Mouse (Mus musculus) midbrain, embryonic 11.5 days (tissue): ENCODE results near the gene Man1c1. TPM values are rescaled to one million over a fixed set of nuclear protein-coding genes. Genes with fewer than 3 reads are reported as not detected.
A peak's percentile ranks its signal among the peaks of the same experiment; 100 is the strongest.

Experiments
- ATAC-seq: fragments of 200-750 bp; cut with Nextera tagmentation; 2 replicates; pipeline ENCODE4 v1.8.0; 2017; ENCODE audit warnings: moderate TSS enrichment, moderate library complexity; ENCODE audit not compliant: low FRiP score
- DNase-seq: peaks from one replicate; pipeline ENCODE4 v3.0.0; 2015; ENCODE audit warnings: low spot score; ENCODE audit errors: missing footprints
- H3K27ac ChIP-seq: fragments of 300-500 bp; sonication (generic); 2 replicates; pipeline ENCODE4 v1.5.1; 2014; ENCODE audit warnings: low read depth, low read length
- H3K27me3 ChIP-seq: fragments of 300-500 bp; sonication (generic); 2 replicates; pipeline ENCODE4 v1.6.1; 2014; ENCODE audit warnings: mild to moderate bottlenecking, low read length, moderate library complexity, mixed read lengths; ENCODE audit not compliant: control insufficient read depth, insufficient read depth
- H3K36me3 ChIP-seq: fragments of 300-500 bp; sonication (generic); 2 replicates; pipeline ENCODE4 v1.6.1; 2014; ENCODE audit warnings: mild to moderate bottlenecking, low read length, moderate library complexity, mixed read lengths; ENCODE audit not compliant: control insufficient read depth, insufficient read depth
- H3K4me1 ChIP-seq: fragments of 300-500 bp; sonication (generic); 2 replicates; pipeline ENCODE4 v1.6.1; 2014; ENCODE audit warnings: low read length; ENCODE audit not compliant: control insufficient read depth, insufficient read depth
- H3K4me2 ChIP-seq: fragments of 300-500 bp; sonication (generic); 2 replicates; pipeline ENCODE4 v1.6.1; 2014; ENCODE audit warnings: mild to moderate bottlenecking, moderate library complexity
- H3K4me3 ChIP-seq: fragments of 300-500 bp; sonication (generic); 2 replicates; pipeline ENCODE4 v1.5.1; 2014; ENCODE audit warnings: low read depth, low read length
- H3K9ac ChIP-seq: fragments of 300-500 bp; sonication (generic); 2 replicates; pipeline ENCODE4 v1.6.1; 2014; ENCODE audit warnings: low read length
- H3K9me3 ChIP-seq: fragments of 300-500 bp; sonication (generic); 2 replicates; pipeline ENCODE4 v1.6.1; 2016; ENCODE audit warnings: low read length; ENCODE audit not compliant: control insufficient read depth
- WGBS: fragments of 180-500 bp; shearing (Covaris S2); extraction: QIAGEN DNeasy Blood & Tissue Kit; methylation state at CpG from one replicate; pipeline ENCODE4 v1.1.7; 2014; 5-methylcytosine and 5-hydroxymethylcytosine counted together
- polyA plus RNA-seq: library from polyadenylated mRNA; unstranded; fragments of >200 nt; fragmentation: Nextera tagmentation; extraction: Ambion mirVana; gene quantifications from 2 replicates; pipeline ENCODE4 v1.2.1, GENCODE M21; 2014

The Man1c1 gene
- polyA plus RNA-seq, 1 experiment from 2014 or later = 3.2 TPM

DNA sequence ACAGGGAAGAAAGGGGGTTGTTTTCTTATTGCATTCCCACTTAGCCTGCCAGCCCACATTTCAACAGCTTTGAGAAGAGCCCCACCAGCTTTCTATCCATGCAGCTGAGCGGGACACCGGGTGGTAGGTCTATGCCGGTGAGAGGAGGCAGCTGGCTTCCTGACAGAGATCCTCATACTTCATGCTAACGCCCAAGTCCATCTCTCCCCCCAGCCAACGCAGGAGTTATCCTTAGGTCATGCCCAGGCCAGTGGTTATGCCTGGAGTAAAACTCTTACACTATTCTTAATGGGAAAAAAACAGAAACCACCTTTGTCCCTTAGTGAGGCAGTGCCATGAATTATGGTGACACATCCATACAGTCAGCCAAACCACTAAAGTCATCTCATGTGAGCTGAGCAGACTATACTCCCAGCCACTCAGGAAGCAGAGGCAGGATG lies 66.0 kb downstream of the Man1c1 start:
- no peaks in the 10 kb centered on the region for H3K36me3 ChIP-seq
- no peak for DNase-seq
- H3K4me1 ChIP-seq = peaks cover 3% of the 10 kb centered on the region; the same call in 1 of the 2 replicates
- no peak overlapping the region for H3K27ac ChIP-seq
- no peak overlapping the region for H3K4me2 ChIP-seq
- H3K9me3 ChIP-seq = no peaks in the 10 kb centered on the region
- 82% methylated on average over 5 of the region's 5 CpGs for WGBS
- H3K9ac ChIP-seq = no peak overlapping the region
- H3K4me3 ChIP-seq = no peak overlapping the region
- ATAC-seq = no peak
- H3K27me3 ChIP-seq = no peaks in the 10 kb centered on the region

DNA sequence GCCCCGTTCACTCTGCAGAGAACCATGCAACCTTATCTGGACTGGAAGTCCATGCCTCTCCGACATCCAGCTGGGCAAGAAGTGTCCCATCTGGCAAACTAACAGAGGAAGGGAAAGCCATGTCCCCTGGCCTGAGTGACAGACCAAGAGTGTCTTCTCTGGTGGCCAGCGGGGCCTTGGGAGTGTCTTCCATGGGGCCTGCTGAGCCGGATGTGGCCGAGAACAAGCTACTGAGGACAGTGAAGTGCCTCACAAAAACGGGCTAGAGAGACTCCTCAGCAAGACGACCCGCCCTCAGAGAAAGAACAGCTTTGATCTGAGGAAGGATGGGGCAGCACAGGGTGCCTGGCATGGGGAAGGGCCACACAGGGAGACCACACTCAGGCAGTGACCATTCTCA lies 67.7 kb downstream of the Man1c1 start:
- H3K36me3 ChIP-seq = no peaks in the 10 kb centered on the region
- 71% methylated on average over 8 of the region's 8 CpGs for WGBS
- ATAC-seq (no peak), DNase-seq (no peak)
- no peaks in the 10 kb centered on the region for H3K9me3 ChIP-seq
- H3K27ac ChIP-seq = no peak overlapping the region
- no peaks in the 10 kb centered on the region for H3K27me3 ChIP-seq
- H3K9ac ChIP-seq = no peak overlapping the region
- H3K4me1 ChIP-seq = peaks cover 18% of the 10 kb centered on the region
- H3K4me2 ChIP-seq = no peak overlapping the region
- H3K4me3 ChIP-seq = no peak overlapping the region

DNA sequence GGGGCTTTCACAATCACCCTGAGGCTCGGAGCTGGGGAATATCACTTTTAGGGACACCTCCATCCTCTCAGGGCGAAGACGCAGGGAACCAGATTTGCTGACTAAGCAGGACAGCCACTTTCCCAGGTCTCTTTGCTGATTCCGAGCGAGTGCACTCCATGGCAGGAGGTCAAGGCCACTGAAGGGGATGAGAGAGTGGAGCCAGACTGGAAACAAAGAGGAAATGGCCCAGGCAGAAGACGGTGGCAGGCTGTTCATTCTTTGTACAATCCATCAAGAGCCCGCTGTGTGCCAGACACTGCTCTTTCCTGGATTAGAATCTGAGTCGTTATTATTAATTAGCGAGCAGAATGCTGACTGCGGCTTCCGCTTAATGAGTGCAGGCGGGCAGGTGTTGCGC lies 70.1 kb downstream of the Man1c1 start:
- no peaks in the 10 kb centered on the region for H3K36me3 ChIP-seq
- H3K9me3 ChIP-seq = no peaks in the 10 kb centered on the region
- no peak overlapping the region for H3K4me2 ChIP-seq
- ATAC-seq = no peak
- DNase-seq = no peak
- WGBS = 78% methylated on average over 13 of the region's 13 CpGs
- no peak overlapping the region for H3K4me3 ChIP-seq
- H3K27ac ChIP-seq = no peak overlapping the region
- H3K4me1 ChIP-seq = peaks cover 23% of the 10 kb centered on the region
- H3K27me3 ChIP-seq = no peaks in the 10 kb centered on the region
- H3K9ac ChIP-seq = no peak overlapping the region

DNA sequence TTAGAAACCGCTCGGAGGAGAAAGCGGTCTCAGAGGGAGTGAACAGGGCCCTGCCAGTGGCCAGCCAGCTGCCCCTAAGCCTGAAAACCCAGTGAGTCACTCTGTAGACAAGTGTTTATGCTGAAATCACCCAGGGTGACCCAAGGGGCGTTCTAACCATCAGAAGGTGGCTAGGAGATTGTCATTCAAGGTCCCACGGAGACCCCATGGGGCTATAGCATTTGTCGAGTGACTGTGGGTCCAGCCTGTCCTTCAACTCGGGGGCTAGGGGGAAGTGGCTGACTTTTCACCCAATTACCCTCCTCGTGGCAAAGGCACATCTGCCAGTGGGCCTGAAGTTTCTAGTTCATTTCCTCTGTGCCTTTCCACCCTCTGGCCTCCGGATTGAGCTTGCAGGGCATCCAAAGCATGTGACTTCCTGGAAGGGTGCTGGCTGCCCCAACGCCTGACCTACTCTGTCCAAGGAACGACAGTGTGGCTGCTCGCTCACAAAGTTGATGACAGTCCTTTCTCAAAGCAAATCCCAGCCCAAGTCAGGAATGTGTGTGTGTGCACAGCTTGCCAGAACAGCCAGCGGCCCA lies 71.9 kb downstream of the Man1c1 start:
- Histone ChIP-seq H3K4me1 (peaks cover 23% of the 10 kb centered on the region), H3K4me3 (no peak overlapping the region), H3K9me3 (no peaks in the 10 kb centered on the region), H3K9ac (peak overlapping the region; percentile 38; the same call in 1 of the 2 replicates), H3K4me2 (no peak overlapping the region), H3K36me3 (no peaks in the 10 kb centered on the region), H3K27me3 (no peaks in the 10 kb centered on the region), H3K27ac (peak overlapping the region; percentile 52)
- ATAC-seq (peak; percentile 55), DNase-seq (peak; percentile 87)
- 26% methylated on average over 13 of the region's 13 CpGs for WGBS

DNA sequence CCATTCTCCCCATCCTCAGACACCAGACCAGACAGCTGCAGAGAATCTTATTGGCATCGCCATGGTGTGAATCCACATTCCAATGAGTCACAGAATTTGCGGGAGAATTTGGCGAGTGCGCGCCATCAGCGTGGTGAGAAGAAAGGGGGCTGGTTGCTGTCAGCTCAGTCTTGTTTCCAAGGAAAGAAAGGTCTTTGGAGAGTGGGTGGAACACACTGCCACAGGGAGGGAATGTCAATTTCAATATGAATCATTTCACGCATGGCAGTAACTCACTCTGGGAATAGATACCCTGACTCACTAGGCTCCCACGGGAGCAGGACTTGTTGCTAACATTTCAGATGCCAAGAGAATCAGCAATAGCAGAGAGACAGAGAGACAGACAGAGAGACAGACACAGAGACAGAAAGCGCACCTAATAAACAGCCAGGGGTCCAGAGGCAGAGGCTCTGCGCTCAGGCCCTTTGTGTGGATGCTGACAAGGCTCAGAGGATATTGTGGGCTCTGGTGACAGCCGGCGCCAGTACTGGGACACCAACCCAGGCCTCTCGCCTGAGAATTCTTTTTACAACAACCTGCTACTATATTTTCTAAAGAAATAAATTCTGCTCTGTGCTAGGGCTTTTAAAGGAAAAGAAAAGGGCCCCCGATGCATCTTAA lies 72.5 kb downstream of the Man1c1 start:
- H3K4me3 ChIP-seq = no peak overlapping the region
- 35% methylated on average over 14 of the region's 14 CpGs for WGBS

DNA sequence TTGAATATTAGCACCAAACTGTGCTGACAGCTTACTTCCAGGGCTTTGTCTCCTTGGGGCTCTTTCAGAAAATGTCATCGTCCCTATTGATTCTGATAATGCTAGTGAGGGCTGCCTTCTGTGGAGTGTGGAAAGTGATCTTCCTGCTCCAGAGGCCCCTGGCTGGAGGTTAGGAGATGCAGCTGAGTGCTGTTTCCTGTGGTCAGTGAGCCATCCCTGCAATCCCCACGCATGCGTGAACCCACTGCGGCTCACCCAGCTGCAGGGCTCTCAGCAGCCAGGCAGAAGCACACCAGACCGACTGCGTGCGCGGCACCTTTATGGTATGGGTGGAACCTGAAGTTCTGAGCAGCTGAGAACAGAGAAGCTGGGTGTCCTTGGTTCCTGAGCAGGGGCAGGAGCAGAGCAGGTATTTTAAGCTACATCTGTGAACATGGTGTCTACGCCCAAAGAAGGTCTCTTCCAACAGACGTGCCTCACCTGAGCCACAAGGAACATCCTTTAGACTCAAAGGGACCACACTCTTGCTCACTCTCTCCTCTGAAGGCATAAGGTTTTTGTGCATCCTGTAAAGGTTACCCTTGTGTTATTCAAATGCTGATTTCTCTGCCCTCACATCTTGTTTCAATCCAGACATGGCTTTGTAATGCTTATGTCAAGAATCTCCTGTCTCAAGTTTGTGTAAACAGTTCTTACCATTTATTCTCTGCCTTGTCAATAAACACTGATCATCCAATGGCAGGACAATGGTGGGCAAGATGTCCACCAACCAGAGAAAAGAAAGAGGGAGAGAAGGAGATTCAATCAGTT lies 75.3 kb downstream of the Man1c1 start:
- Histone ChIP-seq H3K27ac (no peak overlapping the region), H3K9me3 (no peaks in the 10 kb centered on the region), H3K36me3 (no peaks in the 10 kb centered on the region), H3K9ac (no peak overlapping the region), H3K4me3 (no peak overlapping the region), H3K27me3 (no peaks in the 10 kb centered on the region), H3K4me1 (peaks cover 26% of the 10 kb centered on the region), H3K4me2 (no peak overlapping the region)
- no peak for ATAC-seq
- DNase-seq = no peak
- 82% methylated on average over 10 of the region's 10 CpGs for WGBS

More for the DNA sequence above, 72.5 kb downstream of the Man1c1 start:
- ATAC-seq (peak; percentile 79), DNase-seq (peak; percentile 94)
- peak overlapping the region; percentile 38 for H3K9ac ChIP-seq
- H3K4me1 ChIP-seq = peaks cover 23% of the 10 kb centered on the region
- H3K4me2 ChIP-seq = no peak overlapping the region
- no peaks in the 10 kb centered on the region for H3K9me3 ChIP-seq
- no peaks in the 10 kb centered on the region for H3K36me3 ChIP-seq
- H3K27me3 ChIP-seq = no peaks in the 10 kb centered on the region
- peak overlapping the region; percentile 52 for H3K27ac ChIP-seq

DNA sequence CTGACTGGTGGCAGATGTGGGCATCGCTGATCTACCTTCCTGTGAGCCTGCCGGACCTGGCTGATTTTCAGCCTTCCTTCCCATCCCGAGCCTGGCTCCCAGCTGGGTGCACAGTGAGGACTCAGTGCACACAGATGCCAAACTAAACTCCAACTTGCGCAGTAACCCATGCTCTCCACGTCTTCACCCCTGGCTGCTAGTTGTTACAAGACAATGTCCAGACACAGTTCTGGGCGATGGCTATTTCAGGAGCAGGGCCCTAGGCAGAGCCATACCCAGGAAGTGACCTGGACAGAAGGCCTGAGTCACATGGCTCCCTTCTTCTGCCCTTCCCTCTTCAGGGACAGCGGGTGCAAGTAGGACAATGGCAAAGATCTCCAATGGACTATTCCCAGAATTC lies 76.0 kb downstream of the Man1c1 start:
- H3K36me3 ChIP-seq = no peaks in the 10 kb centered on the region
- no peak overlapping the region for H3K27ac ChIP-seq
- H3K27me3 ChIP-seq = no peaks in the 10 kb centered on the region
- no peaks in the 10 kb centered on the region for H3K9me3 ChIP-seq
- H3K4me2 ChIP-seq = no peak overlapping the region
- ATAC-seq (no peak), DNase-seq (no peak)
- H3K4me1 ChIP-seq = peaks cover 23% of the 10 kb centered on the region
- no peak overlapping the region for H3K4me3 ChIP-seq
- whole genome bisulfite sequencing = 83% methylated on average over 7 of the region's 7 CpGs
- no peak overlapping the region for H3K9ac ChIP-seq

DNA sequence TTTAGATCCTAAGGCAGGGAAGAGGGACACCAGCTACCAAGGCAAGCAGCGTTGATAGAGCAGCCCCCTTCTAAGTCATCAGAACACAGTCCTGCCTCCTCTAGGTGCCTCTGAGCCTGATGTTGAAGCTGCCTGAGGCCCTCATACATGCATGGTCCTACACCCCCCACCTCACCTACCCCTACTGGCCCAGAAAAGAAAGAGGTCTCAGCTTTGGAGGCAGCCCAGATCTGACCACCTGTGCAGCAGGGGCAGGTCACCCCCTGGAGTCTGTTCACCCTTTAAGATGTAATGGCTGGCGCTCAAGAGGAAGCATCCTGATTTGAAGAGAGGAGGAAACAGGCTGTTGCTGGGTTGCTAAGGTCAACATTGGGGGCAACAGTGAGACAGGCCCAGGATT lies 77.2 kb downstream of the Man1c1 start:
- Histone ChIP-seq H3K27me3 (no peaks in the 10 kb centered on the region), H3K4me1 (peaks cover 12% of the 10 kb centered on the region), H3K4me3 (no peak overlapping the region), H3K9me3 (no peaks in the 10 kb centered on the region), H3K4me2 (no peak overlapping the region), H3K9ac (no peak overlapping the region), H3K36me3 (no peaks in the 10 kb centered on the region), H3K27ac (no peak overlapping the region)
- ATAC-seq = no peak
- no peak for DNase-seq
- 73% methylated on average over 2 of the region's 2 CpGs for WGBS

DNA sequence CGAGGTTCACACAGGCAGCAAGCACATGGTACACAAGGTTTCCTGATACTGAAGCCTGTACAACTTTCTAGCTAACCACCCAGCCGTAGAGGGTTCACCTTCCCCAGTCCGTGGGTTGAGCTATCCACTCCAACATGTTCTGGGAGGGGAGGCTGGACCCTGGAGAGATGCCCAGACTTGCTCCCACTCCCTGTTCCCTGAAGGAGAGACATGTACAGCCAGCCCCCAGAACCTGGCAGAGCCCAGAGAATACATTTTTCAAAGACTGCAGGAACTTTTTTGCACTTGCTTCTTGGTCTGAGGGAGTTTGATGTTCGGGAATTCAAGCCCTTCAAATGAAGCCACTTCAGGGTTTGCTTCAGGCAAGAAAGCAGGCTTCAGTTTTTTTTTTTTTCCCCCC lies 77.7 kb downstream of the Man1c1 start:
- DNase-seq = no peak
- no peaks in the 10 kb centered on the region for H3K27me3 ChIP-seq
- 79% methylated on average over 4 of the region's 4 CpGs for WGBS
- peaks cover 7% of the 10 kb centered on the region for H3K4me1 ChIP-seq
- H3K9ac ChIP-seq = no peak overlapping the region
- ATAC-seq = no peak
- H3K9me3 ChIP-seq = no peaks in the 10 kb centered on the region
- no peak overlapping the region for H3K27ac ChIP-seq
- H3K4me2 ChIP-seq = no peak overlapping the region
- H3K4me3 ChIP-seq = no peak overlapping the region
- no peaks in the 10 kb centered on the region for H3K36me3 ChIP-seq
